Mouse (Mus musculus): ENCODE data around the gene Rfng.

DNA sequence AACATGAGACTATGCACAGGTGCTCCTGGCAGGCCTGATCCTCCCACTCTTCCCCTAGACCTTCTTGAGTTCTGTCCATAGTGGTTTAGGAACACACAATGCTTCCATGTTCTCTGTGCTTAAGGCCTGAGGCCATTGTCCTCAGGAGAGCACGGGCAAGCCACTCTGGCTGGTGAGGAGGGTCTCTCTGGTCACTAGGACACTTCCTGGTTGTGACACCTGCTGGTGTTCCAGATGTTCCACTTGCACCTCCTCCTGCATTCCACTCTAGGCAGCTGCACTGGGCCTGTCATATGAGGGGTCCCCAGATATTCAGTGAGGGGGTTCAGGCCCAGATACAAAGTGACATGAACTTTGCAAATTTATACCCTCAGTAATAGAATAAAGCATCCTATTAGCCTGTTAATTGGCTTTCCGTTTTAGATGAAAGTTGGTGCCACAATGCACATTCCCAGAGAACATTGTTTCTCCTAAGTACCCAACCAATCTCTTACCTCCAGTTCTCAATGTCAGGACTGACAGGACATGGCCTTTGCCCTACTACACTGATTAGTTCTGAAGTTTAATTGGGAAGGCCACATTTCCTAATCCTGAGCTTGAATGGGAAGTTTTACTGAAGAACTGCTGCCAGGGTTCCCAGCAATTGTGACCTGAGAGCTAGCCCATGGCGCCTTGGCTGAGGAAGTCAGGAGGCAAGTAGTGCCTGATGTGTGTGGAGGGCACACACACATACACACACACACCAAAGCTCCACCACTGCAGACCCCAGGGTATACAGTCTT is 47.8 kb upstream of the Rfng start:
- TF ChIP-seq MYC (IDR thresholded peaks at IDR 0.05; ENCODE audit: low read depth, low read length), result no peak
- TF ChIP-seq CTCF (conservative IDR thresholded peaks at IDR 0.05 in 1 of 2, IDR thresholded peaks at IDR 0.05 in 1 of 2; ENCODE audit: low read depth in 2 of 2, low read length in 2 of 2), result no peak
- TF ChIP-seq GABPA (IDR thresholded peaks at IDR 0.05; ENCODE audit: insufficient replicate concordance, low read depth, low read length), result no peak
- no peak for TF ChIP-seq POLR2A (IDR thresholded peaks at IDR 0.05; ENCODE audit: low read depth, low read length)
- no peak for TF ChIP-seq TBP (conservative IDR thresholded peaks at IDR 0.05; ENCODE audit: low read depth, low read length)
- no peak for TF ChIP-seq MXI1 (IDR thresholded peaks at IDR 0.05; ENCODE audit: low read depth, low read length)
- TF ChIP-seq ZC3H11A (IDR thresholded peaks at IDR 0.05; ENCODE audit: low read depth, low read length), result no peak
- no peak for TF ChIP-seq NELFE (IDR thresholded peaks at IDR 0.05; ENCODE audit: low read depth, low read length)
- no peak for TF ChIP-seq POLR2AphosphoS2 (IDR thresholded peaks at IDR 0.05; ENCODE audit: low read depth, low read length)
- TF ChIP-seq HCFC1 (IDR thresholded peaks at IDR 0.05; ENCODE audit: low read depth, low read length), result no peak
- TF ChIP-seq USF1 (IDR thresholded peaks at IDR 0.05; ENCODE audit: low read depth, low read length), result no peak
- no peak for TF ChIP-seq USF2 (conservative IDR thresholded peaks at IDR 0.05; ENCODE audit: low read depth, low read length)
- no peak for TF ChIP-seq RCOR1 (conservative IDR thresholded peaks at IDR 0.05; ENCODE audit: low read depth, low read length)
- TF ChIP-seq RAD21 (IDR thresholded peaks at IDR 0.05; ENCODE audit: low read depth, low read length), result no peak

All from CH12.LX (cell line).